Mouse (Mus musculus): ENCODE results near the gene Rnf144a.

DNA sequence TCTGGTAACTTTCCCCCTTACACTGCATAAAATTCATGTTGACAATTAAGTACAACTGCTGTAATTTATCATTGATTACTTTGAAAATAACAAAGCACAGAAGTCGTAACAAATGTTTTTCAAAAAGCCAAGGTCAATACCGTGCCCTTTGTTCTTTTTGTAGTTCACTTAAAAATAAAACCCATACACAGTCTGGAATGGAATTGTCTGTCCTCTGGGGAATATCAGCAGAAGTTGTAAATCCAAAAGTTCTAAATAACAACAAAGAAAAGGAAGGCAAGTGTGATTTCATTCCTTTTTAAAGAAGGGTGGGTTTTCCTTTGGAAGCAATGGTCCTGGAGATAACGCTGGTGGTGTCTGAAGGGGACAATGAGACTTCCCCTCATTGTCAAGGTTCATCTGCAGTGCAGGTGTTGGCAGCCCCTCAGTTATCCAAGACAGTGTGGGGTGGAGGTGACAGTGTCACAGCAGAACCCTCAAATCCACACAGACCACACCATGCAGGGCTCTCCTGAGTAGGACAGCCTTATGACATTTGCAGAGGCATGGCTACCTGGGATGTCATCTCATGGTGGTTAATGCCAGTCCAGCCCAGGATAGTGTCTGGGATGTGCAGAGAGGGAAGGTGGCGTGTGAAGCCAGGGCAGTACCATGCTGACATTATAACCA lies 31.5 kb upstream of the Rnf144a start:
- TF ChIP-seq POLR2A (IDR thresholded peaks at IDR 0.05; ENCODE audit: control insufficient read depth, low read depth, low read length) (no peak), CTCF (IDR thresholded peaks at IDR 0.05; ENCODE audit: control insufficient read depth, insufficient read depth, insufficient replicate concordance, low read depth, low read length) (no peak)

Data from testis, adult 2 months (tissue).